Mouse (Mus musculus) skeletal muscle tissue, adult 2 months (tissue): ENCODE measurements around the gene Ldhd.

Source experiments
- DNase-seq: peaks from one replicate; pipeline ENCODE4 v3.0.0-alpha.2; 2012; ENCODE audit warnings: low read depth, low spot score

Gene Ldhd

GRCm38 (mm10) chr8:111627923-111628322 is 2.3 kb downstream of the Ldhd start:
- no peak for DNase-seq

GRCm38 (mm10) chr8:111626933-111627332 is 3.2 kb downstream of the Ldhd start:
- DNase-seq = no peak

GRCm38 (mm10) chr8:111626528-111626820 is 3.7 kb downstream of the Ldhd start:
- DNase-seq = no peak

DNA sequence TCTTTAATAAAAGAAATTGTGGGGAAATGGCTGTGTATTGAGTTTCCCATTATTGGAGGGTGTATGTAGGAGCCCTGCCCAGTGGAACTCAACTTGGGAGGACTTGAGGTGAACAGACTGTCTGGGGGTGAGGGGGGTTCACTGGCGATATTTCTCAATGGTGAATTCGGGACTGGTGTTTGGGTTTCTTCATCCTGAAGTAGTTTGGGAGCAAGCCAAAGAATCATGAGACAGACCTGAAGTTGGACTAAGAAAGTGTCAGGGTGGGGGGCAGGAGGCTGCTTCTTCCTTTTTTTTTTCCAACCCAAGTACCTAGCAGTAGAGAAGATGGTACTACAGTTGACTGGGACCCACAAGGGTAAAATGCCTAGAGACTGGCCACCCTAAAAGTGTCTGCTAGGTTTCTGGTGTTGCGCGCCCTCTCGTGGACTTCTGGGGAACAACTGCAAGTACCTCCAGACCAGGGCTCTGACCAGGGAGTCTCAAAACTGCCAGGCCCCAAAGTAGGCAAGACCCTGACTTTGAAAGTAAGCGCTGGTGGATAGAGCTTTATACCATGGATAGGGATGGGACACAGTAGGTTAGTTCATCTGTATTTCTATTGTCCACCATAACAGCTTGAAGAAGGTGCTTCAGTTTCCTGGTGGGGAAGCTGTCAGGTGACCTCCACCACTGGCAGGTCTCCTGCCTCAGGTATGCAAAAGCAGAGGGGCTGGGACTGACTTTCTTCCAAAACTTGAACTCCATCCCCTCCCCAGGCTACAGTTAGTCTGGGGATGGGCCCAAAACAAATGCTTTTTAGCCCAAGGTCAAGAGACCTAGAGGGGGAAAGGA is 4.3 kb downstream of the Ldhd start:
- peak; percentile 82 for DNase-seq

DNA sequence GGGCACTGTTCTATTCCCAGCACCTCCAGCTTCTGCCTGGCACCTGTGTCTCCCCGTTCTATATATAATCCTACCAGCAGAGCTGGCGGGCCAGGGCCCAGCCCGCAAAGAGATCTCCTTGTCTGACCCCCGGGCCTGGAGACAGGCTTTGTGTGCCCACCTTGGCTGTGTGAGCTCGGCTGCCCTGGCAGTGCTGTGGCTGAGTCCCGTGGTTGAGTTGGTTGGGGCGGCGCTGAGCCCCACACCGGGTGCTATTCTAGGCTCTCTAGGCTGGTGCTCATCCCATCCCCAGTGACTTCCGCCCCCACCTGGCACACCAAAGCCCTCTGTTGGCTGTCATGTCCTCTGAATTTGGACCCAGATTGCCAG is 5.3 kb downstream of the Ldhd start:
- peak; percentile 95 for DNase-seq

DNA sequence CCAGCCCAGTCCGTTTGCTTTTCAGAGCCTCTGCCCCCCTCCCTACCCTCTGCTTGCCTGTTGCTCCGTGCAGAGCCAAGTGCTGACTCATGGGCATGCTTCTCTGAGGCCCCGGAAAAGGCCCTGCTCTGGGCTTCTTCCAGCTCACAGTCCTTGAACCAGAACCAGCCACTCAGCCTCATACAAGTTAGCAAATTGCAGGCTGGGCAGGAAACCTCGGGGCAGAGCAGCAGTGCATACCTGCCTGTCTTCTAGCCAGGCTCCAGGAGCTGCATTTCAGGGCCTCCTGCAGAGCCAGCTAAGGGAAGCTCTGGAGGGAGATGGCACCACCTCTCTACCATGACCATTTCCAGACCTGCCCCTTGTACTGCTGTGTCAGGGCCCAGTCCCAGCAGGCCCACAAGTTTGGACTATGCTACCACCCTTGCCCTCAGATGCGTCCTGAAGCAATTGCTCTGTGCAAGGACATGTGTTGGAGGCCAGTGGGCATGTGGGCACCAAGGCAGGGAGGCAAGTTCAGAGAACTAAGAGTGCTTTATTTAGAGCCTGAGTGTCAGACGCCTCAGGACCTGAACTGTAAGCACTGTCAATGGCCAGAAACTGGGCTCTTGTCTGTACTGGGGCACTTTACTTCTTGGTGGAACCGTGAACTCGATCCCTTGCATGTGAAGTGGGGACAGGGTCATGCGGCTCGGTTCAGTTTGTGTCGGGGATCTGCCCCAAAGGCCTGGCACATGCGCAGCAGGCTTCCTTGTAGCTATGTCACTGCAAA is 5.9 kb downstream of the Ldhd start:
- DNase-seq = peak; percentile 87

DNA sequence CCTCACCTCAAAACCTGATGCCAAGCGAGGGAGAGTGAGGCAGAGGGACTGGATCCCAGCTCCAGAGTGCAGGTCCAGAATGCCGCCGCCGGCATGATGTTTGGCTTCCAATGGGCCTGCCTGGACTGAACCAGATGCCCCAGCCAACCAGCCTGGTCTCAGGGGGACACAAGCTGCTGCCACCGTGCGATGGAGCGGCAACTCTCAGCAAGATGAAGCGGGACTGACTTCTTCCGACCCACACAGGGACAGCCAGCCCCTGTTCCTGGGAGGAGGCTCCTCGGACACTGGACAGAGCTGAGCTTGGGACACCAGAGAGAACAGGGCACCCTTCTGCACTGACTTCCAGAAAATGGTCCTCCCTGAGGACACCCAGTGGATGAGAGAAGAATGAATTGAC is 7.6 kb downstream of the Ldhd start:
- DNase-seq = no peak

- DNase-seq = no peak
Measured at GRCm38 (mm10) chr8:111622104-111622503, 8.1 kb downstream of the Ldhd start.

- no peak for DNase-seq
Measured at GRCm38 (mm10) chr8:111619936-111620335, 10.2 kb downstream of the Ldhd start.

GRCm38 (mm10) chr8:111618273-111618672 is 11.9 kb downstream of the Ldhd start:
- DNase-seq = no peak

DNA sequence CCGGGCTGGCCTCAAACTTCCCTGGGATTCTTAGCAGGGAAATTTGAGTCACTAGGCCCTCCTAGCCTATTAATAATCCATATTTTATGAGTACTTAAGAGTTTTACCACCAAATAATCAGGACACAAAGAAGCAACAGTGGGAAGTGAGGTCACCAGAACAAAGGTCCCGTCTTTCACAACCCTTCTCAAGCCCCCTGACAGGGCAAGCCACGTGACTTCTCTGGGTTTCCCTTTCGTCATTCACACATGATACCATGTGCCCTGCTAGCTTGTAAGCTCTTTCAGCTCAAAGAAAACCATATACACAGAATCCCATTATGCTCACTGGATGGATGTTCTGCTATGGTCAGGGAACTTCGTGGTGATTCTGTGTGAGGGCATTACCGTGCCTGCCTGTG is 12.4 kb downstream of the Ldhd start:
- no peak for DNase-seq

GRCm38 (mm10) chr8:111614786-111615701 is 15.1 kb downstream of the Ldhd start:
- DNase-seq = no peak

DNA sequence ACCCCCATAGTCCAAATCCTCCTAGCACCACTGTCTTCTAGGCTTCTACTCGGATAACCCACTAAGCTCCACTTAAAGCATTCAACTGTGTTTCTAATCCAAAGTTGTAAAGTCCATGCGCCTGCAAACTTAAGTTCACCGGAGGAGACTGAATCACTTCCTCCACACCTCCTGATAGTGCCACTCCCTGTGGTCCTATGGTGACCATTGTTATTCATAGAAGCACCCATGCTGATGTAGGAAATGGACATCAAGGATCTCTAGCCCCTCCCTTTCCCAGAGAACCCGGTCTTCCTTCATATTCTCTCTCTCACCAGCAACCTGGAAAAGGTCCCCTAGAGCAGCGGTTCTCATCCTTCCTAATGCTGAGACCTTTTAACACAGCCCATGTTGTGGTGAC is 17.0 kb downstream of the Ldhd start:
- DNase-seq = no peak

DNA sequence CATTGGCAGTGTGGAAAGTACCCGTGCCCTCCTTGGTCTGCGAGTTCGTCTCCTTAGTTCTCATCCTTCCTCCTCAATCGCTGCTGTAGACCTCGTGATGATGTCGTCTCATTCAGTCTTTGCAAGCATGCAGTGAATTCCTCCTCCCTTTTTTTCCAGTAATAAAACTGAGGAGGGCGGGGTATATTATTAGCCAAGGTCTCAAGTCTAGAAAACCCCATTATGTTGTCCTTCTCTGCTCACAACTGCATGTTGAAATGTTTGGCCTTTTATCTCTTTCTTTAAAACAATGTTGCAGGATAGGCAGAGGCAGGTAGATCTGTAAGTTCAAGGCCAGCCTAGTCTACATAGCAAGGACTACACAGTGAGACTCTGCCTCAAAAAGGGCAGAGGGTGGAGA is 22.8 kb downstream of the Ldhd start:
- no peak for DNase-seq

DNA sequence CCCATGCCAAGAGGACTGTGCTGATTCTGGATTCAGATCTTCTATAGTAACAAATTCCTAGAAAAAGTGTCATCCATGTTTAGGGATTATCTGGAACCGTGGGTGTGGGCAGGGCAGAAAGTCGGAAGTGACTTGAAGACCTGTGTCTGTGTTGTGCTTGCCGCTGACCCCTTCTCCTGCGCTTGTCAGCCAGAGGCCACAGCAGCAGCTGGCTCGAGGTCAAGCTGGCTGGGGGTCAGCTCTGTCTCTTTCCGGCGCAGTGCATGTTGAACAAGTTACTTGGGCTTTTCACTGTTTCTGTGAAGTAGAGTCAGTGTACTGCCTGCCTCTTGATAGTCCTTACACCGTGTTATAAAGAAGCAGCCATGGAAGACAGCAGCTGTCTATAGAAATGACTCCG is 23.2 kb downstream of the Ldhd start:
- no peak for DNase-seq

DNA sequence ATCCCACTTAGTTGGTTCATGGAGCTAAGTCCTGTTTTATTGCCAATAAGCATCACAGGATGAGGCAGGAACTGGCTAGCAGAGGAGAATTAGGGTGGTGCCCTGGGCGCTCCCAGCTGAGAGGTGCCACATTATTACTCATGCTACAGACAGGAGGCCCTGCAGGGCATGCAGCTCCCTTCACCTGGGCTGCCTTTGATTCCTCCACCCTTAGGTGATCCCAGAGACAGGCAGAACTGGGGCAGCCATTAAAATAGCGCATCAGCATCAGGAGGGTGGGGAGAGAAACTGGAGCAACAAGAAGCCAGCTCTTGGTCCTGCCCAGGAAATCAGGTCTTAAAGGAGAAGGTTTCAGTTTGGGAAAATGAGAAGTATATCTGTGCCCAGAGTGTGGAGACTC is 25.2 kb downstream of the Ldhd start:
- DNase-seq = no peak

DNA sequence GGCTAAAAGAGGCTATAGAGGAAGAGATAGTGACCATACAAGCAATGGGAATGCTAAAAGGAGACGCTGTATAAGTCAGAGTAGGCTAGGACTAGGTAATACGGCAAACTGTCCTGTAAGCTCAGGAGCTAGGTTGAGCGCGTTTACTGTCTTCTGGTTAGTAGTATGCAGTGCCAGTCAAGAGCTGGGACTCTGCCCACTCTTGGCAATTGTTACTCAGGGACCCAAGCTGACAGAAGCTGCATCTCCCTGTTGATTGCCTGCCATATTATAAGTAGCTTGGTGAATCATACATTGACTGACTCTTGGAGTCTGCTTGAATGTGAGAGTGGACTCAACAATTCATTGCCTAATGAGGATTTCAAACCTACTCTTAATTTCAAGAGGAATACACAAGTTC is 28.1 kb downstream of the Ldhd start:
- no peak for DNase-seq

DNA sequence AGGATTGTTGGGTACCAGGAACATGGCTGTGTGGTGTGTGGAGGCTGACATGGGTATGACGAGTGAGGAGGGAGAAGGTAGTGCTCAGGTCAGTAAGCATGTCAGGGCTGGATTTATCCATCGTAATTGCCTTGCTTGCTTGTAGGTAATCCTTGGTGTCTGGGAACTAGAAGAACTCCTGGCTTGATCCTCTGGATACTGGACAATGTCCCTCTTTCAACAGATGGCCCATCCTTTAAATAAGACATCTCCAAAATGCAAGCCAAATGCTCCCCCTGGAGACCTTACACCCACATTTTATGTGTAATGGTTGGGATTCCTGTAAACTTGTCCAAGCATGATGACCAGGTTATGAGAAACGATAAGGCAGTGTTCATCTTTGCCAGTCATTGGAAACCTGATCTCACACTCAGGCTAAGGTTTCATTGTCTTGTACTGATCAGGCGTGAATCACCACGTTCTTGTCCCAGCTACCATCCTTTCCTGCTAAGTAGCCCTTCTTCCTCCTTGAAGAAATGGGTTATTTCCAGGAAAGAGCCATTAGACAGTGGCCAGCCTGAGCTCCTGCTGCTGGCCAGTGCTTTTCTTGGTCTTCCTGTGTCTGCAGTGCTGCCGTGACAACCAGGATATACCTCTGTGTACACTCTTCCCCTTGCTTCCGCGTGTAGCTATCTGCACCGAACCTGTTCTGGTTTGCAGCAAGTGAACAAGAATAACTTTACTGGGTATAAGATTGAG is 30.3 kb downstream of the Ldhd start:
- no peak for DNase-seq

GRCm38 (mm10) chr8:111597310-111597709 is 32.9 kb downstream of the Ldhd start:
- peak; percentile 61 for DNase-seq

DNA sequence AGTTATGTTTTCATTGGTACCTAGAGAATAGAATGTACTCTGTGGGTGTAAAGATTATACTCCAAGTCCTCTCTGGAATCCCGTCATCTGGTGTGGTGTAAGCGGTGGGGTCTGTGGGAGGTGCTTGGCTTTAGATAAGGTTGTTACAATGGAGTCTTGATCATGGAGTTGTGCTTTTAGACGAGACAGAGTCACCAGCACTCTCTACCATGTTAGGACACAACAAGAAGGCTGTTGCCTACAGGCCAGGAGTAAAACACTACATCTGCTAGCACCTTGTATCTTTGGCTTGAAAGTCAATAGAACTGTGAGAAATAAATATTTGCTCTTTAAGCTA is 33.7 kb downstream of the Ldhd start:
- no peak for DNase-seq

DNA sequence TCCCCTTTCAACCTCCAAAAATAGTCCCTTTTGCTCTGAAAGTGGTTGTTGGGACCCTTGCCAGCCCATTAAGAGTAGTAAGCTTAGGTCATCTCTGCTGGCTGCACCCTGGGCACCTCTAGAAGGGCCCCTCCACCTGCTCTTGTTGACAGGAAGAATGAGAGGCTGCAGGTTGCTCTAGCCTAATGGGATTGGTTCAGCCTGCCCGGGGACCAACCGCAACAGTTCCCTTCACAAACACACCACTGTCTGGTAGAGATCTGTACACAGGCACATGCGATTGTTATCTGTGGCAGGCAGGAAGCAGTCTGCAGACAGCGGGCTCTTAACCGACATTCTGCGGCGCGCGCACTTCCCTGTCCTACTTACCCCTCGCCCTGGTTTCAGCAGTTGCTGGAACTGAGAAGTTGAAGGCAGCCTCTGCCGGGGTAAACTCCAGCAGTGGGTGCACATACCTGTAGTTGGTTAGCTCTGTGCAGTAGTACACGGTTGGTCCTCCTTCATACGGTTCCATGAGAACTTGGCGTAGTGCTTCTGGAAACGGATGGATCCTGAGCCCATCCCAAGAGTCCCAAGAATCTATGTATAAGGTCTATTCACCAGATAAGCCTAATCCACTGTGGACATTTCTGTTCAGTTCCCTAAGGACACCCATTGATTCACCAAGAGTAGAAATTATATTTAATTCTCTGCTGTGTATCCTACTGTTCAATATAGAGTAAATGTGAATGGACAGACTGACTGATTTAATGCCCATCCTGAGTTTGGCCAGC is 34.3 kb downstream of the Ldhd start:
- DNase-seq = peak; percentile 39
